Mouse (Mus musculus) liver, adult 10 weeks (tissue): ENCODE measurements around the gene Glipr1. TPM values are rescaled to one million over a fixed set of nuclear protein-coding genes. Genes with fewer than 3 reads are reported as not detected.

Experiments used
- polyA plus RNA-seq: library from polyadenylated mRNA; stranded (reverse); fragments of 350-450 nt; fragmentation: Illumina TruSeq; extraction: RNeasy Lipid Tissue Mini Kit (QIAGEN cat#74804); gene quantifications from one replicate; pipeline ENCODE4 v1.2.3, GENCODE M21; 2014; ENCODE audit warnings: low read depth, low replicate concordance

Gene Glipr1
- 2.4 TPM for polyA plus RNA-seq

DNA sequence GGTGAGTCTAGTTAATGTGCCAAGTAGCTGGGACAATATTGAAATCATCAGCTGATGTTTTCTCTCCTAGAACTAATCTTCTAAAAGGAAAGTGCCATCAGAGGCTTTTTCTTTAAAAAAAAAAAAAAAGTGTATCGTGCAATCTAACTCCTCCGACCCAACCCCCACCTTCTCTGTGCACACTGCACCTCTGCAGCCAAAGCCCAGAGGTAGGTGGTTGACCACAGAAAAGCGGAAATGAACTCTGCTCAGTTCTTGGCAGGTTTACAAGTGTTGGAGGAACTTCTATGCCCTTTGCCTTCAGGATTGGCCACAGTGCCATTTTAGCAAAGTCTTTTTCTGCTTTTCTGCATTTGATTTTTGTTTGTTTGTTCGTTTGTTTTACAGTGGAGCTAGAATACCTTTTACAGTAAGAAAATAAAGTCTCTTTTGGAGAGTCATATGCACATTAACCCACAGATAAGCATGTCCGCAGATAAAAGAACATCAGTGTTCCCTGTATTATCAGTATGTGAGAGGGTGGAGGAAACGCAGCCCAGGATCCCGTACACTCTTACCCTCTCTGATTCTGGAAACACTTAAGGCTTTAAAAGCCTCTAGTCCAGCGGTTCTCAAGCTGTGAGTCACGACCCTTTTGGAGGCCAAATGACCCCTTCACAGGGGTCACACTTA is at the start of gene Glipr1:
Glipr1 (minus strand) TSS at position 88 of the 672 bp plus-strand sequence.

DNA sequence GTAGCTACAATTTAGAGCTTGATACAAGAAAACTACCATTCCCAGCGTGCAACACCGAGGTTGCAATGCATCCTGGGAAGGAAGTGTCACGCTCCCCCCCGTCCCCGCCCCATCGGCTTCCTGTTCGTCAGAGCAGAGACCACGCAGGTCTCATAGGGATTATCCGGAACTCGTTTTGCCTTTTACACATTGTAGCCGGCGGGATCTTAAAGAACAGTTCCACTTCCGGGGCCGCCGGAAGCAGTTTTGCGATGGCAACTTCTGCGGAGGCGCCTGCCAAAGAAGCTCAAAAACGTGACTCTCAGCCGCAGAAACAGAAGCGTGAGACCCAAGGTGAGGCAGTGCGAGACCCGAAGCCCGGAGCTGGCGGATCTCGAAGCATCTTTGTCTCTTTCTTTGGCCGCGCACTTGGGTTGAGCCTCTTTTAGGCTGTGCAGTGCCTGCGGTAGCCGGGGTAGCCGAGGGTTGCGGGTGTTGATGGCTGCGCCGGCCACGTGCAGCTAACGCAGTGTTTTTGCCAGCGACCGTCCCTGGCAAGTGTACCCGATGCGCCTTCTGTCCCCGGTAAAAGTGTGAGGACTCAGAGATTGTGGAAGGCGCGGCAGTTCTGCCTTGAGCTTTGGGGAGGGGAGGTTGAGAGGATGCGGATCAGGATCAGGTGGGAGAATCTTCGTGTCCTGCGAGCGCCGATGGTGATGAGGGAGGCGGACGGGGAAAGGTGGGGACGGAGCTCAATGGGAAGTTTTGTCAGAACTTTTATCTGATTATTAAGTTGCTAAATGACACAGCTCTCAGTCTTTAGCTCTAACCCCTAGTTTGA is 29.7 kb downstream of the Glipr1 start, which contains the start of gene Krr1:
Krr1 (plus strand) TSS at position 123 of the 820 bp plus-strand sequence.

Other genes starting within 250 kb of the Glipr1 start
- gene Krr1, start 30.0 kb downstream of the Glipr1 start, polyA plus RNA-seq, result 20.8 TPM
- not detected for gene Glipr1l1, start 57.6 kb upstream of the Glipr1 start, polyA plus RNA-seq
- gene Glipr1l2, start 80.7 kb upstream of the Glipr1 start, polyA plus RNA-seq, result not detected
- not detected for gene Glipr1l3, start 157.7 kb upstream of the Glipr1 start, polyA plus RNA-seq
- not detected for gene Caps2, start 161.0 kb upstream of the Glipr1 start, polyA plus RNA-seq